Mouse (Mus musculus) monocyte, adult 5-6 weeks (primary cell): ENCODE measurements around the gene Slco2a1. TPM values are rescaled to one million over a fixed set of nuclear protein-coding genes. Genes with fewer than 3 reads are reported as not detected.

Experiments
- ATAC-seq: fragments of 153-309, 156-312 bp; replicated peaks from 2 replicates; pipeline ENCODE4 v1.8.0; 2017; ENCODE audit warnings: mild to moderate bottlenecking; ENCODE audit not compliant: low TSS enrichment, insufficient number of reproducible peaks, severe bottlenecking, poor library complexity, low FRiP score
- total RNA-seq: library from RNA; stranded (forward); fragments of 200-1000, 200-491, 200-594 nt; gene quantifications from 3 replicates; pipeline ENCODE4 v1.2.3, GENCODE M21; 2017

Gene Slco2a1
- total RNA-seq, 1 experiment from 2014 or later: not detected

GRCm38 (mm10) chr9:102980420-102980819, 8.1 kb upstream of the Slco2a1 start:
- ATAC-seq: no peak

GRCm38 (mm10) chr9:102981791-102982190, 6.7 kb upstream of the Slco2a1 start:
- no peak for ATAC-seq

GRCm38 (mm10) chr9:102982376-102982775, 6.1 kb upstream of the Slco2a1 start:
- no peak for ATAC-seq

- ATAC-seq: no peak
Measured at GRCm38 (mm10) chr9:102985111-102985510, 3.4 kb upstream of the Slco2a1 start.

GRCm38 (mm10) chr9:102985939-102986338, 2.6 kb upstream of the Slco2a1 start:
- ATAC-seq: no peak

GRCm38 (mm10) chr9:102990306-102991133, 2.0 kb downstream of the Slco2a1 start:
- no peak for ATAC-seq

GRCm38 (mm10) chr9:102991134-102991406, 2.6 kb downstream of the Slco2a1 start:
- no peak for ATAC-seq

GRCm38 (mm10) chr9:102992877-102993276, 4.4 kb downstream of the Slco2a1 start:
- no peak for ATAC-seq

- no peak for ATAC-seq
Measured at GRCm38 (mm10) chr9:102993764-102994163, 5.3 kb downstream of the Slco2a1 start.

- ATAC-seq: no peak
Measured at GRCm38 (mm10) chr9:102995800-102996635, 7.5 kb downstream of the Slco2a1 start.

- ATAC-seq: no peak
Measured at GRCm38 (mm10) chr9:103000384-103000783, 11.9 kb downstream of the Slco2a1 start.

- ATAC-seq: no peak
Measured at GRCm38 (mm10) chr9:103004343-103004742, 15.8 kb downstream of the Slco2a1 start.

- no peak for ATAC-seq
Measured at GRCm38 (mm10) chr9:103007699-103008078, 19.2 kb downstream of the Slco2a1 start.

- no peak for ATAC-seq
Measured at GRCm38 (mm10) chr9:103008079-103008855, 19.8 kb downstream of the Slco2a1 start.

GRCm38 (mm10) chr9:103010161-103010560, 21.6 kb downstream of the Slco2a1 start:
- no peak for ATAC-seq

- ATAC-seq: no peak
Measured at GRCm38 (mm10) chr9:103013366-103013765, 24.9 kb downstream of the Slco2a1 start.

- ATAC-seq: no peak
Measured at GRCm38 (mm10) chr9:103014686-103015085, 26.2 kb downstream of the Slco2a1 start.

- no peak for ATAC-seq
Measured at GRCm38 (mm10) chr9:103024116-103024515, 35.6 kb downstream of the Slco2a1 start.

GRCm38 (mm10) chr9:103027150-103027889, 38.8 kb downstream of the Slco2a1 start:
- ATAC-seq: no peak
